Mouse (Mus musculus) bone marrow, adult 2 months (tissue): ENCODE data around the gene Jarid2. TPM values are rescaled to one million over a fixed set of nuclear protein-coding genes. Genes with fewer than 3 reads are reported as not detected.

Experiments
- H3K27ac ChIP-seq: fragments of 200-500 bp; 2 replicates; pipeline ENCODE4 v1.5.1; 2012; ENCODE audit warnings: low read depth, mild to moderate bottlenecking, control low read depth, inconsistent platforms, low read length; ENCODE audit not compliant: control insufficient read depth, poor library complexity, insufficient read depth
- H3K4me1 ChIP-seq: fragments of 200-500 bp; 2 replicates; pipeline ENCODE4 v1.6.1; 2011; ENCODE audit warnings: low read length; ENCODE audit not compliant: control insufficient read depth, insufficient read depth
- H3K4me3 ChIP-seq: fragments of 200-500 bp; replicated peaks from 2 replicates; pipeline ENCODE3; 2011; ENCODE audit warnings: mild to moderate bottlenecking, low read depth, low read length, control low read depth; ENCODE audit not compliant: control insufficient read depth
- CTCF ChIP-seq: fragments of 200-500 bp; IDR thresholded peaks from 2 replicates; pipeline ENCODE4 v1.5.1; 2011; ENCODE audit warnings: low read length, control low read depth; ENCODE audit not compliant: control insufficient read depth, insufficient read depth
- POLR2A ChIP-seq: fragments of 200-500 bp; IDR thresholded peaks from 2 replicates; pipeline ENCODE4 v1.6.1; 2011; ENCODE audit warnings: low read depth, mild to moderate bottlenecking, control low read depth, low read length, borderline replicate concordance; ENCODE audit not compliant: control insufficient read depth
- WGBS: fragments of 180-500 bp; shearing (Covaris S2); methylation state at CpG from one replicate; pipeline ENCODE4 v1.1.7; 2018; 5-methylcytosine and 5-hydroxymethylcytosine counted together
- polyA plus RNA-seq: library from polyadenylated mRNA; stranded (reverse); fragments of >200 nt; gene quantifications from 2 replicates; pipeline ENCODE4 v1.2.4, GENCODE M21; 2011; ENCODE audit warnings: low replicate concordance; ENCODE audit not compliant: missing spikeins, insufficient read depth, insufficient read length

Gene Jarid2
- polyA plus RNA-seq, 1 experiment: 36.0 TPM

DNA sequence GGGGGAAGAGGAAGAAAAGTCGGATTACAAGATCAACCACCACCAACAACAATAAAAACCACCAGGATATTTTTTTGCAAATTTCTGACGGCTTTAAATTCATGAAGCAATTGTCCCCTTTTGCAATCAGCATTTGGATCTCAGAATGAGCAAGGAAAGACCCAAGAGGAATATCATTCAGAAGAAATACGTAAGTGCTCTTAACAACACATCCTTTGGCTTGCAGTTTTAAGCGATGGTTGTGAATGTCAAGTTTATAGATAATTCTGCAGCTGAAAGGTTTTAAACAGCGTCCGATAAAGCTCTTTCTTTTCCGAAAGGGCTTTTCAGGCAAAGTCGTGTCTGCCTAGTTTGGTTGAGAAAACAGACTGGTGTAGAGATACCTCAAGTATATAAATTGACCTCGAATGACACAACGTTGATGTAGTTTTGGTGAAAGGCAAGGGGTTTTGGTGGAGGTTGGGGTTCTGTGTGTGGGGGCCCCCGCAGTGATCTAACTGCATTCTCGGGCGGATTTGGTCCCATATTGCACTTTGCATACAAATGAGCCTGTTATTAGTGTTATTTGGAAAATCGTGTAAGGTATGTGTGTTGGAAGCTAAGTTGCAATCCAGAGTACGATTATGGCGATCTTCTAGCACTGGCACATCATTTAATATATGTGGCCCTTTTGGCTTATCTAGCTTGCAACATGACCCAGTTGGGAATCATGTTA is 2.6 kb downstream of the Jarid2 start:
- TF ChIP-seq POLR2A (no peak), CTCF (no peak)
- Histone ChIP-seq H3K4me1 (no peaks in the 10 kb centered on the region; the same call in 1 of the 2 replicates), H3K4me3 (peak overlapping the region; percentile 53), H3K27ac (no peak overlapping the region; the same call in 1 of the 2 replicates)
- WGBS: under 1% methylated on average over 16 of the region's 16 CpGs

DNA sequence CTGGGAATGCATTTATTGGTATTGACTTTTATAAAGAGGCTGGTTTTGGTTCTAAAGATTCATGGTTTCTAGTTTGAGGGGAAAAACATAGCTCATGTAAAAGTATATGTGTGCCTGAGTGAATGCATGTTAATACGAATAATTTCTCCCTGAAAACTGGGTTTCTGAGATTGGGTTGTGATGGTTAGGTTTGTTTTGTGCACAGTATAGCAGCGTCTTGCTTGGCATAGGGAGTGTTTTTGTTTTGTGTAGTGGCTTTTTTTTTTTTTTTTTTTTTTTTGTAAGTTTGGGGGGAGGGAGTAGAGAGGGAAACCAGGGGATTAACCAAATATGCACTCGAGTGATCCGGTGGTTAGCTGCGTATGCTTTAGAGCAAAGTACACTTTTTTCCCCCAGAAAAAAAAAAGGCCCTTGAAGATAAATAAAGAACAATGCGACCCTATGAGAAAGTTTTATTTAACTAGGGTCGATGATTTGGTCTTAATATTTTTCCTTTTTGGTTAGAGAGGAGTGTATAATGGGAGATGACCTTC is 3.2 kb downstream of the Jarid2 start:
- Histone ChIP-seq H3K27ac (no peak overlapping the region), H3K4me1 (no peaks in the 10 kb centered on the region; the same call in 1 of the 2 replicates)
- under 1% methylated on average over 7 of the region's 7 CpGs for WGBS

DNA sequence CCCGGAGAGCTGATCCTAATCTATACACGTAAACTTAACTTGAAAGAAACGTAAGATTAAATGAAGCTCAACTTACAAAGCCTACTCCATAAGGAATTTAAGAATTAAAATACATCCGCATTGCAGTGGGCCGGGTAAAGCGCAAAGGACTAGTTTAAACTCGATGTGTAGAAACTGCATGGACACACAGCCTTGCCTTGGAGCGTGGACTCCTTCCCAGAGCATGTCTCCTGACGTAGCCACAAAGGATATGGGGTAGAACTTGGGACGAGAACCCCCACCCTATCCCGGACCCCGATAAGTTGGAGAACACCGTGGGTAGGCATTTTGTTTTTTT is 3.7 kb downstream of the Jarid2 start:
- Histone ChIP-seq H3K27ac (peak overlapping the region; percentile 81), H3K4me1 (no peaks in the 10 kb centered on the region; the same call in 1 of the 2 replicates), H3K4me3 (peak overlapping the region; percentile 98)
- under 1% methylated on average over 13 of the region's 13 CpGs for WGBS
- no peak for TF ChIP-seq CTCF
- no peak for TF ChIP-seq POLR2A

More for the DNA sequence above, 3.2 kb downstream of the Jarid2 start:
- H3K4me3 ChIP-seq: peak overlapping the region; percentile 98
- TF ChIP-seq POLR2A (no peak), CTCF (no peak)

DNA sequence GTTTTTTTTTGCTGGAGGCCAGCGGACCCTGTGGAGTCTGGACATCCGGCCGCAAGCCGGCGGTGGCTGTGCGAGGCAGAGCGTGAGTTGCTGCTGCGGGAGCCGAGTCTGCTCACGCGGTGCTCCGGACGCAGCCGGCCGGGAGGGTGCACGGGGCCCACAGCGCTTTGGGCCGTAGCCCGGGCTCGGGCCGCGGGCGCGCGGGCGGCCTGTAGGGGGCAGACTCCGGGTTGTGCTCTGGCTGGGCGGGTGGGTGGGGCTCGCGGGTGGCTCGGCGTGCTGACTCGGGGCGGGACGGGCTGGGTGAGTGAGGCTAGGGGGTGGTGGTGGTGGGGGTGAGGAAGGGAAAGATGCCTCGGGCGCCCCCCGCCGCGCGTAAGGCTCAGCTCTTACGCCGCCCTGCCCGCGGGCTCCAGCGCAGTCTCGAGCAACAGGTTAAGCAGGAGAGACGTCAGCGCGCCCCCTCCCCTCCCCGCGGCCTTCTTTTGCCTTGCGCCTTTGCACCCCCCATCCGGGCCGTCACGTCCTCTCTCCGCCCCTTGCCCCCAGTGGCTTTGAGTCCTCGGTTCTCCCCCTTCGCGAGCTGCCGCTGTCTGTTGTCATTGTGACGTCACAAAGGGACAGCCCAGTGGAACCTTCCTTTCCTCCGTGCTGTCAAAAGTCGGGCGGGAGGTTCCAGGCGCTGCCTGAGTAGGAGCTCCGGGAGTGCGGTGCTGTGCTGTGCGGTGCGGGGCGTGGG is 4.3 kb downstream of the Jarid2 start:
- under 1% methylated on average over 69 of the region's 71 CpGs for WGBS
- no peaks in the 10 kb centered on the region; the same call in 1 of the 2 replicates for H3K4me1 ChIP-seq
- peak overlapping the region; percentile 98 for H3K4me3 ChIP-seq
- TF ChIP-seq CTCF: peak; percentile 52; the same call in 1 of the 2 replicates
- TF ChIP-seq POLR2A: peak; percentile 10; the same call in 1 of the 2 replicates
- peak overlapping the region; percentile 81 for H3K27ac ChIP-seq

- WGBS: 62% methylated on average over 5 of the region's 5 CpGs
- Histone ChIP-seq H3K4me3 (no peak overlapping the region), H3K4me1 (no peaks in the 10 kb centered on the region; the same call in 1 of the 2 replicates), H3K27ac (no peak overlapping the region)
- no peak for TF ChIP-seq CTCF
- TF ChIP-seq POLR2A: no peak
Observed at GRCm38 (mm10) chr13:44734441-44734840, 5.2 kb downstream of the Jarid2 start.

- WGBS: 73% methylated on average over 1 of the region's 1 CpGs
Observed at GRCm38 (mm10) chr13:44735088-44735690, 5.9 kb downstream of the Jarid2 start.

DNA sequence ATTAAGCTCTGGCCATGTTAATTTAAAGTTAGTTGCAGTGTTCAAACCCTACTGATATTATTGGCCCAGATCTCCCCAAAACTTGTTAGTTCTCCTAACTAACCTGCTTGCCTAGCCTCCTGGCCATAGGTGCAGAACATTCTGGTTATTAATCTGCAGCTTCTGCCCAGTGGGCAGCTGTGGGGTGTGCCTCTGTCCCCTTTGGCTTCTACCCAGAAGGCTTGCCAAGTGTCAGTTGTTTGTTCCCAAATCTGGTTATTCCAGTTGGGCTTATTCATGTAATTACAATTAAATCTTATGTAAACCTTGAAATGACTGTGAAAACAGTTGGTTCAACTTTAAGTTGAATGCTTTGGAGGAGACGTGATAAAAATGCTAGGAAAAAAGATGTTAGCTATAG is 8.0 kb downstream of the Jarid2 start:
- TF ChIP-seq CTCF (no peak), POLR2A (no peak)
- Histone ChIP-seq H3K4me1 (no peaks in the 10 kb centered on the region; the same call in 1 of the 2 replicates), H3K27ac (no peak overlapping the region), H3K4me3 (no peak overlapping the region)
- WGBS: 87% methylated on average over 1 of the region's 1 CpGs

More at GRCm38 (mm10) chr13:44735088-44735690, 5.9 kb downstream of the Jarid2 start:
- Histone ChIP-seq H3K27ac (no peak overlapping the region), H3K4me1 (no peaks in the 10 kb centered on the region; the same call in 1 of the 2 replicates), H3K4me3 (no peak overlapping the region)
- TF ChIP-seq CTCF (no peak), POLR2A (no peak)

DNA sequence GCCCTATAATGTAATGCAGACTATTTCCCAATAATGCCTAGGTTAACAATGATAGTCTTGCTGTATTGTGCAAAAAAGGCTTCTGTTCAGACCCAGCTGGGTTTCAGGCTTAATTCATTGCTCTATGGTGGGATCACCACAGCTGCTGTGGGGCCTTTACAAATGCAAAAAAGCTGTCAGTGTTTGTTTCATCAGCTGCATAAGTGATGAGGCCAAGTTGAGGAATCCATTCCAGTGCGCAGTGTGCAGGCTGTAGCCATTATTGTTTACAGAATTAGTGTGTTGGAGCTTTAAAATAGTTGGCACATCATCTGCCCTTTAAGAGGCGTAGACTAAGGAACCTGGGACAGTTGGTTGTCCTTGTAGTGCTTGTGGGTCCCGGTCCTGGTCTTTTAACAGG is 22.5 kb downstream of the Jarid2 start:
- H3K27ac ChIP-seq: no peak overlapping the region
- no peak for TF ChIP-seq POLR2A
- no peak for TF ChIP-seq CTCF
- H3K4me1 ChIP-seq: no peaks in the 10 kb centered on the region; the same call in 1 of the 2 replicates
- H3K4me3 ChIP-seq: no peak overlapping the region
- WGBS: 90% methylated on average over 3 of the region's 3 CpGs
